Mouse (Mus musculus): ENCODE measurements around the gene Psors1c2. TPM values are rescaled to one million over a fixed set of nuclear protein-coding genes. Genes with fewer than 3 reads are reported as not detected.
A peak's percentile ranks its signal among the peaks of the same experiment; 100 is the strongest.

Psors1c2 gene
- polyA plus RNA-seq, 1 experiment from 2014 or later, result 1.2 TPM

GRCm38 (mm10) chr17:35549437-35550142, 16.6 kb downstream of the Psors1c2 start:
- H3K9me3 ChIP-seq (replicated peaks), result no peaks in the 10 kb centered on the region
- peak overlapping the region; percentile 55; the same call in 1 of the 2 replicates for H3K27ac ChIP-seq
- H3K4me1 ChIP-seq, result peaks cover 22% of the 10 kb centered on the region
- H3K4me2 ChIP-seq (replicated peaks), result no peak overlapping the region
- no peak for ATAC-seq (ENCODE audit: low FRiP score)
- H3K36me3 ChIP-seq, result no peaks in the 10 kb centered on the region
- no peak overlapping the region for H3K4me3 ChIP-seq
- H3K9ac ChIP-seq, result no peak overlapping the region
- H3K27me3 ChIP-seq, result 0 out of 2 replicates have a peak, but pooled peaks cover 6% of the 10 kb centered on the region
- 48% methylated on average over 15 of the region's 15 CpGs for WGBS

- Histone ChIP-seq H3K9me3 (replicated peaks) (no peaks in the 10 kb centered on the region), H3K27me3 (0 out of 2 replicates have a peak, but pooled peaks cover 6% of the 10 kb centered on the region), H3K4me1 (peaks cover 22% of the 10 kb centered on the region), H3K27ac (no peak overlapping the region), H3K4me2 (replicated peaks) (no peak overlapping the region), H3K36me3 (no peaks in the 10 kb centered on the region), H3K9ac (no peak overlapping the region), H3K4me3 (no peak overlapping the region)
- WGBS, result 95% methylated on average over 4 of the region's 4 CpGs
- no peak for ATAC-seq (ENCODE audit: low FRiP score)
Observed at GRCm38 (mm10) chr17:35550143-35550494, 17.1 kb downstream of the Psors1c2 start.

- no peak overlapping the region for H3K9ac ChIP-seq
- ATAC-seq (ENCODE audit: low FRiP score), result no peak
Observed at GRCm38 (mm10) chr17:35550871-35551270, 17.9 kb downstream of the Psors1c2 start.

GRCm38 (mm10) chr17:35551881-35552414, 18.9 kb downstream of the Psors1c2 start, which contains the start of gene Cdsn:
Gene Cdsn, plus strand, starts transcription at chr17:35552128.
- peaks cover 14% of the 10 kb centered on the region for H3K4me1 ChIP-seq
- no peak within 1 kb of the TSS for H3K27ac ChIP-seq
- H3K36me3 ChIP-seq, result no peaks in the 10 kb centered on the region
- no peaks in the 10 kb centered on the region for H3K9me3 ChIP-seq (replicated peaks)
- ATAC-seq (ENCODE audit: low FRiP score), result no peak
- 0 out of 2 replicates have a peak, but pooled peaks cover 6% of the 10 kb centered on the region for H3K27me3 ChIP-seq
- 72% methylated on average over 10 of the region's 10 CpGs for WGBS
- H3K4me3 ChIP-seq, result no peak within 1 kb of the TSS
- no peak within 1 kb of the TSS for H3K9ac ChIP-seq
- H3K4me2 ChIP-seq (replicated peaks), result no peak within 1 kb of the TSS

More at GRCm38 (mm10) chr17:35550871-35551270, 17.9 kb downstream of the Psors1c2 start:
- no peaks in the 10 kb centered on the region for H3K36me3 ChIP-seq
- H3K4me2 ChIP-seq (replicated peaks), result no peak overlapping the region
- H3K4me1 ChIP-seq, result peaks cover 22% of the 10 kb centered on the region
- H3K27ac ChIP-seq, result no peak overlapping the region
- H3K4me3 ChIP-seq, result no peak overlapping the region
- 51% methylated on average over 8 of the region's 8 CpGs for WGBS
- H3K9me3 ChIP-seq (replicated peaks), result no peaks in the 10 kb centered on the region
- H3K27me3 ChIP-seq, result 0 out of 2 replicates have a peak, but pooled peaks cover 6% of the 10 kb centered on the region

- ATAC-seq (ENCODE audit: low FRiP score), result no peak
- Histone ChIP-seq H3K4me1 (peaks cover 7% of the 10 kb centered on the region; the same call in 1 of the 2 replicates), H3K27ac (no peak overlapping the region), H3K9ac (no peak overlapping the region), H3K9me3 (replicated peaks) (no peaks in the 10 kb centered on the region), H3K36me3 (no peaks in the 10 kb centered on the region), H3K4me2 (replicated peaks) (no peak overlapping the region), H3K27me3 (0 out of 2 replicates have a peak, but pooled peaks cover 6% of the 10 kb centered on the region), H3K4me3 (no peak overlapping the region)
- WGBS, result 84% methylated on average over 5 of the region's 5 CpGs
Observed at GRCm38 (mm10) chr17:35554321-35554720, 21.3 kb downstream of the Psors1c2 start.

GRCm38 (mm10) chr17:35554761-35555397, 21.9 kb downstream of the Psors1c2 start:
- no peak overlapping the region for H3K4me3 ChIP-seq
- no peaks in the 10 kb centered on the region for H3K9me3 ChIP-seq (replicated peaks)
- H3K36me3 ChIP-seq, result no peaks in the 10 kb centered on the region
- H3K27me3 ChIP-seq, result 0 out of 2 replicates have a peak, but pooled peaks cover 6% of the 10 kb centered on the region
- peaks cover 4% of the 10 kb centered on the region; the same call in 1 of the 2 replicates for H3K4me1 ChIP-seq
- no peak overlapping the region for H3K4me2 ChIP-seq (replicated peaks)
- no peak overlapping the region for H3K27ac ChIP-seq
- no peak for ATAC-seq (ENCODE audit: low FRiP score)
- WGBS, result 95% methylated on average over 18 of the region's 18 CpGs
- no peak overlapping the region for H3K9ac ChIP-seq

- Histone ChIP-seq H3K4me2 (replicated peaks) (no peak overlapping the region), H3K36me3 (no peaks in the 10 kb centered on the region), H3K27me3 (0 out of 2 replicates have a peak, but pooled peaks cover 6% of the 10 kb centered on the region), H3K9me3 (replicated peaks) (no peaks in the 10 kb centered on the region), H3K4me1 (no peaks in the 10 kb centered on the region; the same call in 1 of the 2 replicates), H3K9ac (no peak overlapping the region), H3K4me3 (no peak overlapping the region), H3K27ac (no peak overlapping the region)
- ATAC-seq (ENCODE audit: low FRiP score), result no peak
- WGBS, result 91% methylated on average over 13 of the region's 13 CpGs
Observed at GRCm38 (mm10) chr17:35556186-35556765, 23.3 kb downstream of the Psors1c2 start.

- no peak overlapping the region for H3K4me2 ChIP-seq (replicated peaks)
- no peaks in the 10 kb centered on the region for H3K9me3 ChIP-seq (replicated peaks)
- WGBS, result 32% methylated on average over 5 of the region's 5 CpGs
- 0 out of 2 replicates have a peak, but pooled peaks cover 5% of the 10 kb centered on the region for H3K27me3 ChIP-seq
- no peak overlapping the region for H3K9ac ChIP-seq
- H3K27ac ChIP-seq, result no peak overlapping the region
- H3K36me3 ChIP-seq, result no peaks in the 10 kb centered on the region
- no peak overlapping the region for H3K4me3 ChIP-seq
- H3K4me1 ChIP-seq, result no peaks in the 10 kb centered on the region
- ATAC-seq (ENCODE audit: low FRiP score), result no peak
Observed at GRCm38 (mm10) chr17:35556812-35557211, 23.8 kb downstream of the Psors1c2 start.

- Histone ChIP-seq H3K4me3 (no peak overlapping the region), H3K4me2 (replicated peaks) (no peak overlapping the region), H3K9ac (no peak overlapping the region), H3K9me3 (replicated peaks) (no peaks in the 10 kb centered on the region), H3K36me3 (no peaks in the 10 kb centered on the region), H3K27me3 (no peaks in the 10 kb centered on the region), H3K4me1 (no peaks in the 10 kb centered on the region), H3K27ac (no peak overlapping the region)
- 82% methylated on average over 9 of the region's 9 CpGs for WGBS
- ATAC-seq (ENCODE audit: low FRiP score), result no peak
Observed at GRCm38 (mm10) chr17:35557351-35557750, 24.4 kb downstream of the Psors1c2 start.

- Histone ChIP-seq H3K27ac (no peak overlapping the region), H3K4me2 (replicated peaks) (no peak overlapping the region), H3K36me3 (no peaks in the 10 kb centered on the region), H3K27me3 (no peaks in the 10 kb centered on the region), H3K9ac (no peak overlapping the region), H3K4me1 (no peaks in the 10 kb centered on the region), H3K4me3 (no peak overlapping the region), H3K9me3 (replicated peaks) (no peaks in the 10 kb centered on the region)
- ATAC-seq (ENCODE audit: low FRiP score), result no peak
- WGBS, result 63% methylated on average over 8 of the region's 8 CpGs
Observed at GRCm38 (mm10) chr17:35558216-35558615, 25.2 kb downstream of the Psors1c2 start.

GRCm38 (mm10) chr17:35567150-35567549, 34.1 kb downstream of the Psors1c2 start, which contains the start of gene 2300002M23Rik:
Gene 2300002M23Rik, plus strand, starts transcription at chr17:35567450.
- H3K4me1 ChIP-seq, result peaks cover 15% of the 10 kb centered on the region
- H3K9me3 ChIP-seq (replicated peaks), result no peaks in the 10 kb centered on the region
- whole genome bisulfite sequencing, result 59% methylated on average over 3 of the region's 3 CpGs

GRCm38 (mm10) chr17:35567767-35568166, 34.8 kb downstream of the Psors1c2 start:
- H3K27me3 ChIP-seq, result peaks cover 22% of the 10 kb centered on the region
- no peak overlapping the region for H3K27ac ChIP-seq
- H3K9me3 ChIP-seq (replicated peaks), result no peaks in the 10 kb centered on the region
- H3K4me1 ChIP-seq, result peaks cover 15% of the 10 kb centered on the region
- H3K36me3 ChIP-seq, result no peaks in the 10 kb centered on the region
- no peak overlapping the region for H3K9ac ChIP-seq
- no peak for ATAC-seq (ENCODE audit: low FRiP score)
- H3K4me2 ChIP-seq (replicated peaks), result no peak overlapping the region
- WGBS, result 17% methylated on average over 9 of the region's 9 CpGs
- H3K4me3 ChIP-seq, result no peak overlapping the region

More at GRCm38 (mm10) chr17:35567150-35567549, 34.1 kb downstream of the Psors1c2 start, which contains the start of gene 2300002M23Rik:
- Histone ChIP-seq H3K4me2 (replicated peaks) (no peak within 1 kb of the TSS), H3K27ac (no peak within 1 kb of the TSS), H3K9ac (no peak within 1 kb of the TSS), H3K36me3 (no peaks in the 10 kb centered on the region), H3K4me3 (no peak within 1 kb of the TSS), H3K27me3 (peaks cover 22% of the 10 kb centered on the region)
- no peak for ATAC-seq (ENCODE audit: low FRiP score)
